ENCODE assay signal across 8 mouse cellular contexts in the genomic region with DNA sequence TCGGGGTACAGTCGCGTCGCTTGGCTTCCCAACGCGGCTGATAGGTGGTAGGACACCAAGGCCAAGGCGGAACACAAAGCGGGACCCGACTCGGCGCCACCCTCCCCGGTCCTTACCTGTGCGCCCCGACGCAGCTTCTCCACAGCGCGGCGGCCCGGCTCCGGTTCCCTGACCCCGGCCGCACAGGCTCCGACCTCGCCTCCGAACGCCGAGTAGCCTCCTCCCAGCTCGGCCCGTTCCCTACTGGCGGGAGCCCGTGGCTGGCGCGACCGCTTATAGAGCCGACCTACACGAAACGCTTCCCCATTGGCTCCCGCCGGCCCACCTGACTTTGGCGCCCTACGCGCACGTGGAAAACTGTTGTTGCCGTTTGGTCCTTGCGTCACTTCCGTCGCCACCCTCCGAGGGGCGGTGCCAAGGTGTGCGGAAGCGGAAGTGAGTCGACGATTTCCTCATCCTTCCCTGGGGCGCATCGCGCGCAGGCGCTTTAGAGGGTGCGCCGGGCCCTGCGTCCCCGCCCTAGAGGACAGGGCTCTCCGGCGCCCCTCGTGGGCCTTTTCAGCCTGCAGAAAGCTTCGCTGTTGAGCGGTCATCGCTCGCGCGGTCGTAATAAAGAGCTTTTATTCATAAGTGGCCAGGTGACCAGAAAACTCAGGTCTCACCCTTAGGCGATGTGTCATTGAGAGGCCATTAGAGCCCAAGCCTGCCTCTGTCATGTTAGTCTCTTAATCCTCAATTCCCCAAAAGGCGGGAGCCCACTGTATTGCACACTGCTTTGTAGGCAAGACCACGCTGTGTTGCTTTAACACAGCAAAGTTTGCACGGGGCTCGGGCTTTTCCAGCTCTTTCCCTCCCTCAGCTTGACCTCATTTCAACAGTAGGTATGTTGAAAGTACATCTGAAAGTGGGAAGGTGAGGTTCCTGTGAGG. TPM values are rescaled to one million over a fixed set of nuclear protein-coding genes. Genes with fewer than 3 reads are reported as not detected.
DNase-seq lines count a peak whose midpoint lies in the region; ATAC-seq and TF ChIP-seq lines count a peak whose summit lies in the region.

A gene (minus strand): TSS at position 503 of the 929 bp plus-strand sequence.

- H3K4me2 ChIP-seq in heart, embryonic 11.5 days: peak within 1 kb of the TSS; percentile 78
- H3K4me2 ChIP-seq in kidney, embryonic 16.5 days (replicated peaks; ENCODE audit: low read depth, low read length): peak within 1 kb of the TSS; percentile 83
- H3K4me2 ChIP-seq in myocyte (ENCODE audit: low read depth): peak within 1 kb of the TSS; percentile 82

- H3K79me2 ChIP-seq in C2C12 (ENCODE audit: control insufficient read depth, insufficient read depth): peaks cover 10% of the 10 kb centered on the region
- peaks cover 6% of the 10 kb centered on the region; the same call in 1 of the 2 replicates for H3K79me2 ChIP-seq in liver, adult 2 months (ENCODE audit: control insufficient read depth, insufficient read depth, low read length)
- peaks cover 16% of the 10 kb centered on the region for H3K79me2 ChIP-seq in myocyte (ENCODE audit: control insufficient read depth, insufficient read depth)

- H3K9me3 ChIP-seq in erythroblast, embryonic 14.5 days (ENCODE audit: control insufficient read depth, low read length): no peaks in the 10 kb centered on the region
- H3K9me3 ChIP-seq in heart, embryonic 11.5 days (replicated peaks; ENCODE audit: control insufficient read depth, low read length): no peaks in the 10 kb centered on the region
- H3K9me3 ChIP-seq in kidney, embryonic 16.5 days (ENCODE audit: low read length): no peaks in the 10 kb centered on the region

- peak; percentile 9 for TF ChIP-seq CTCF in C2C12 (IDR thresholded peaks at IDR 0.05; ENCODE audit: control insufficient read depth, insufficient read depth, insufficient read length)
- TF ChIP-seq CTCF in brain, embryonic 14.5 days (IDR thresholded peaks at IDR 0.05; ENCODE audit: borderline replicate concordance, extremely low read depth, insufficient read depth, insufficient read length): peak; percentile 72
- peak; percentile 75 for TF ChIP-seq CTCF in liver, adult 2 months (IDR thresholded peaks at IDR 0.05; ENCODE audit: low read depth, low read length)

- H3ac ChIP-seq in C2C12 (ENCODE audit: control insufficient read depth, insufficient read length, low read depth): peak within 1 kb of the TSS; percentile 77
- peak within 1 kb of the TSS; percentile 40 for H3ac ChIP-seq in myocyte (ENCODE audit: control insufficient read depth, insufficient read length)

- peaks cover 8% of the 10 kb centered on the region for H3K36me3 ChIP-seq in C2C12 (ENCODE audit: control insufficient read depth, insufficient read depth)
- H3K36me3 ChIP-seq in erythroblast, embryonic 14.5 days (ENCODE audit: control insufficient read depth): peaks cover 9% of the 10 kb centered on the region
- no peaks in the 10 kb centered on the region for H3K36me3 ChIP-seq in heart, embryonic 11.5 days (ENCODE audit: control insufficient read depth, insufficient read depth, low read length)
- peaks cover 7% of the 10 kb centered on the region; the same call in 1 of the 2 replicates for H3K36me3 ChIP-seq in kidney, embryonic 16.5 days (ENCODE audit: insufficient read depth, low read length)
- peaks cover 15% of the 10 kb centered on the region for H3K36me3 ChIP-seq in liver, adult 2 months (ENCODE audit: control insufficient read depth, insufficient read depth, low read length)
- H3K36me3 ChIP-seq in myocyte (ENCODE audit: control insufficient read depth, insufficient read depth): peaks cover 12% of the 10 kb centered on the region
- peaks cover 3% of the 10 kb centered on the region; the same call in 1 of the 2 replicates for H3K36me3 ChIP-seq in splenic B cell, adult 2 months (ENCODE audit: control insufficient read depth, insufficient read depth, low read length, poor library complexity, severe bottlenecking)

- H3K9ac ChIP-seq in heart, embryonic 11.5 days (ENCODE audit: low read depth, low read length): peak within 1 kb of the TSS; percentile 96
- peak within 1 kb of the TSS; percentile 95 for H3K9ac ChIP-seq in kidney, embryonic 16.5 days (replicated peaks; ENCODE audit: low read length)
- peak within 1 kb of the TSS; percentile 96 for H3K9ac ChIP-seq in liver, adult 2 months (ENCODE audit: low read depth, low read length)

- peaks cover 3% of the 10 kb centered on the region for H3K79me3 ChIP-seq in C2C12 (ENCODE audit: low read depth)

- H3K4me1 ChIP-seq in erythroblast, embryonic 14.5 days (ENCODE audit: control insufficient read depth): peaks cover 29% of the 10 kb centered on the region
- H3K4me1 ChIP-seq in heart, embryonic 11.5 days (ENCODE audit: control insufficient read depth, insufficient read depth, low read length): no peaks in the 10 kb centered on the region; the same call in 1 of the 2 replicates
- H3K4me1 ChIP-seq in kidney, embryonic 16.5 days (ENCODE audit: insufficient read depth, low read length): 0 out of 2 replicates have a peak, but pooled peaks cover 7% of the 10 kb centered on the region
- H3K4me1 ChIP-seq in liver, adult 2 months (ENCODE audit: control insufficient read depth, insufficient read depth, low read length): no peaks in the 10 kb centered on the region

- ATAC-seq in heart, embryonic 11.5 days (replicated peaks; ENCODE audit: insufficient number of reproducible peaks, low FRiP score, low TSS enrichment): peak; percentile 99
- ATAC-seq in kidney, embryonic 16.5 days (ENCODE audit: low FRiP score, low TSS enrichment): peak; percentile 99

- no peaks in the 10 kb centered on the region for H3K27me3 ChIP-seq in C2C12 (ENCODE audit: control insufficient read depth, insufficient read depth, insufficient read length)
- H3K27me3 ChIP-seq in erythroblast, embryonic 14.5 days (ENCODE audit: control insufficient read depth): peaks cover 7% of the 10 kb centered on the region
- no peaks in the 10 kb centered on the region; the same call in 1 of the 2 replicates for H3K27me3 ChIP-seq in heart, embryonic 11.5 days (ENCODE audit: control insufficient read depth, insufficient read depth, low read length)
- no peaks in the 10 kb centered on the region for H3K27me3 ChIP-seq in kidney, embryonic 16.5 days (ENCODE audit: insufficient read depth, low read length)
- no peaks in the 10 kb centered on the region for H3K27me3 ChIP-seq in liver, adult 2 months (ENCODE audit: control insufficient read depth, insufficient read depth, low read length)
- no peaks in the 10 kb centered on the region for H3K27me3 ChIP-seq in myocyte (ENCODE audit: control insufficient read depth, insufficient read depth, insufficient read length)
- no peaks in the 10 kb centered on the region for H3K27me3 ChIP-seq in splenic B cell, adult 2 months (ENCODE audit: control insufficient read depth, insufficient read depth, low read length, poor library complexity, severe bottlenecking)

- DNase-seq in brain, embryonic 14.5 days (ENCODE audit: low read depth): peak; percentile 100
- peak; percentile 92 for DNase-seq in liver, adult 2 months (ENCODE audit: extremely low read depth, low read depth, low spot score)
- peak; percentile 100 for DNase-seq in splenic B cell, adult 2 months (ENCODE audit: low read depth, low spot score)

- H3K27ac ChIP-seq in heart, embryonic 11.5 days (ENCODE audit: low read depth, low read length): peak within 1 kb of the TSS; percentile 73
- H3K27ac ChIP-seq in kidney, embryonic 16.5 days (ENCODE audit: low read length): peak within 1 kb of the TSS; percentile 85
- H3K27ac ChIP-seq in liver, adult 2 months (replicated peaks; ENCODE audit: insufficient read depth, low read depth, low read length): peak within 1 kb of the TSS; percentile 93

- TF ChIP-seq POLR2A in brain, embryonic 14.5 days (IDR thresholded peaks at IDR 0.05; ENCODE audit: borderline replicate concordance, extremely low read depth, insufficient read depth, insufficient read length, poor library complexity, severe bottlenecking): peak; percentile 96
- peak; percentile 100 for TF ChIP-seq POLR2A in liver, adult 2 months (IDR thresholded peaks at IDR 0.05; ENCODE audit: extremely low read depth, insufficient read depth, low read length)
- peak; percentile 95 for TF ChIP-seq POLR2A in myocyte (IDR thresholded peaks at IDR 0.05; ENCODE audit: insufficient read length, low read depth)

- peak within 1 kb of the TSS; percentile 69 for H3K4me3 ChIP-seq in C2C12 (ENCODE audit: insufficient read depth, poor library complexity, severe bottlenecking)
- H3K4me3 ChIP-seq in erythroblast, embryonic 14.5 days (replicated peaks): peak within 1 kb of the TSS; percentile 96
- H3K4me3 ChIP-seq in heart, embryonic 11.5 days (ENCODE audit: low read depth, low read length): peak within 1 kb of the TSS; percentile 84
- H3K4me3 ChIP-seq in kidney, embryonic 16.5 days (ENCODE audit: low read length): peak within 1 kb of the TSS; percentile 84
- peak within 1 kb of the TSS; percentile 91 for H3K4me3 ChIP-seq in liver, adult 2 months (ENCODE audit: insufficient read depth, low read depth, low read length)
- H3K4me3 ChIP-seq in myocyte: peak within 1 kb of the TSS; percentile 85

- under 1% methylated on average over 76 of the region's 77 CpGs for WGBS in heart, embryonic 11.5 days (ENCODE audit: insufficient replicate concordance)
- WGBS in kidney, embryonic 16.5 days: under 1% methylated on average over 77 of the region's 77 CpGs
- WGBS in liver, adult 2 months: under 1% methylated on average over 77 of the region's 77 CpGs

TF ChIP-seq in C2C12, 6 proteins besides CTCF, POLR2A, EP300 and RAD21 (continues in another document):
- TF ChIP-seq USF1 (IDR thresholded peaks at IDR 0.05; ENCODE audit: low read depth): peak; percentile 90
- TF ChIP-seq MAX (IDR thresholded peaks at IDR 0.05): peak; percentile 98
- TF ChIP-seq MYOG (IDR thresholded peaks at IDR 0.05; ENCODE audit: control insufficient read depth, extremely low read depth, insufficient read length): no peak
- TF ChIP-seq FOSL1 (IDR thresholded peaks at IDR 0.05; ENCODE audit: insufficient read depth, low read length, poor library complexity, severe bottlenecking): no peak

TF ChIP-seq in myocyte, 11 proteins besides CTCF, POLR2A, EP300 and RAD21 (continues in another document):
- TF ChIP-seq REST (IDR thresholded peaks at IDR 0.05; ENCODE audit: insufficient read depth, insufficient read length) (no peak), TCF12 (IDR thresholded peaks at IDR 0.05; ENCODE audit: insufficient read depth, poor library complexity, severe bottlenecking) (no peak), E2F4 (IDR thresholded peaks at IDR 0.05; ENCODE audit: insufficient read depth) (peak; percentile 17), MYOG (IDR thresholded peaks at IDR 0.05; ENCODE audit: control insufficient read depth in 1 of 3, insufficient read depth in 1 of 3, insufficient read length in 2 of 3, low read depth in 2 of 3) (no peak)

RNA-seq across cellular contexts. Expression of the gene that starts here (rescaled TPM):
- polyA plus RNA-seq in C2C12 (2012; fragmentation: generic; extraction: Trizol): 4.0 TPM
- polyA plus RNA-seq in brain, embryonic 14.5 days (2012; rRNA removed): 10.8 and 14.3 TPM in 2 replicates
- 0.82 and 1.5 TPM in 2 replicates for polyA plus RNA-seq in erythroblast, embryonic 14.5 days (2012)
- polyA plus RNA-seq in heart, embryonic 11.5 days (2014; fragmentation: Nextera tagmentation; extraction: Ambion mirVana): 29.2 and 37.0 TPM in 2 replicates
- polyA plus RNA-seq in kidney, embryonic 16.5 days (2015; fragmentation: Nextera tagmentation; extraction: Ambion mirVana): 22.6 and 23.2 TPM in 2 replicates
- 15.3 and 17.4 TPM in 2 replicates for total RNA-seq in liver, adult 2 months (2014; rRNA removed)
- 6.7 and 7.2 TPM in 2 replicates for polyA plus RNA-seq in liver, adult 2 months (2012; rRNA removed)
- 10.3 TPM for polyA plus RNA-seq in myocyte (2012; fragmentation: generic; extraction: Trizol)

Comparison
In these comparisons a context has a peak if more than half of its experiments do, and no peak if none do; other contexts are left out.
1. Peak in every context shown above with its lines: DNase-seq, ATAC-seq, H3K4me3 ChIP-seq and H3K27ac ChIP-seq.
2. CTCF ChIP-seq: peak in every context shown above with its lines; median percentile 75 in liver, adult 2 months; 72 in brain, embryonic 14.5 days; 9 in C2C12.